Mouse (Mus musculus) liver, adult 2 months (tissue): ENCODE measurements around the gene Olfr125. TPM values are rescaled to one million over a fixed set of nuclear protein-coding genes. Genes with fewer than 3 reads are reported as not detected.

Experiments used
- DNase-seq: peaks from one replicate; pipeline ENCODE4 v3.0.0-alpha.2; 2011; ENCODE audit warnings: low read depth, low spot score; ENCODE audit errors: extremely low read depth
- H3K27ac ChIP-seq: fragments of 200-500 bp; replicated peaks from 2 replicates; pipeline ENCODE4 v1.5.1; 2012; ENCODE audit warnings: low read depth, mild to moderate bottlenecking, control low read depth, inconsistent platforms, low read length; ENCODE audit not compliant: insufficient read depth
- H3K27me3 ChIP-seq: fragments of 200-500 bp; 2 replicates; pipeline ENCODE4 v1.6.1; 2012; ENCODE audit warnings: mild to moderate bottlenecking, moderate library complexity, low read length, inconsistent platforms; ENCODE audit not compliant: control insufficient read depth, insufficient read depth
- H3K36me3 ChIP-seq: fragments of 200-500 bp; 2 replicates; pipeline ENCODE4 v1.6.1; 2012; ENCODE audit warnings: low read length, inconsistent platforms; ENCODE audit not compliant: control insufficient read depth, insufficient read depth
- H3K4me1 ChIP-seq: fragments of 200-500 bp; 2 replicates; pipeline ENCODE4 v1.6.1; 2011; ENCODE audit warnings: low read length; ENCODE audit not compliant: control insufficient read depth, insufficient read depth
- H3K4me3 ChIP-seq: fragments of 200-500 bp; 2 replicates; pipeline ENCODE4 v1.5.1; 2011; ENCODE audit warnings: low read depth, mild to moderate bottlenecking, control low read depth, low read length, moderate library complexity; ENCODE audit not compliant: insufficient read depth
- H3K79me2 ChIP-seq: fragments of 200-500 bp; 2 replicates; pipeline ENCODE4 v1.6.1; 2012; ENCODE audit warnings: inconsistent platforms, mild to moderate bottlenecking, low read length, moderate library complexity; ENCODE audit not compliant: control insufficient read depth, insufficient read depth
- H3K9ac ChIP-seq: fragments of 200-500 bp; 2 replicates; pipeline ENCODE4 v1.6.1; 2012; ENCODE audit warnings: low read depth, mild to moderate bottlenecking, control low read depth, inconsistent platforms, low read length
- CTCF ChIP-seq: fragments of 200-500 bp; IDR thresholded peaks from 2 replicates; pipeline ENCODE4 v1.5.1; 2011; ENCODE audit warnings: low read depth, low read length, control low read depth
- POLR2A ChIP-seq: fragments of 200-500 bp; IDR thresholded peaks from 2 replicates; pipeline ENCODE4 v1.6.1; 2011; ENCODE audit warnings: low read length, control low read depth; ENCODE audit not compliant: insufficient read depth; ENCODE audit errors: extremely low read depth
- WGBS: fragments of 180-500 bp; shearing (Covaris S2); methylation state at CpG from one replicate; pipeline ENCODE4 v1.1.7; 2018; 5-methylcytosine and 5-hydroxymethylcytosine counted together
- polyA plus RNA-seq: library from polyadenylated mRNA; depleted of rRNA; stranded (reverse); fragments of >200 nt; gene quantifications from 2 replicates; pipeline ENCODE4 v1.2.3, GENCODE M21; 2012; rRNA removed
- total RNA-seq: library from RNA; depleted of rRNA; stranded (reverse); fragments of >200 nt; gene quantifications from 2 replicates; pipeline ENCODE4 v1.2.3, GENCODE M21; 2014; rRNA removed

Gene Olfr125
- total and polyA plus RNA-seq, 2 experiments, result not detected

GRCm38 (mm10) chr17:37873830-37874229 is 41.1 kb downstream of the Olfr125 start:
- no peaks in the 10 kb centered on the region for H3K27me3 ChIP-seq
- no peaks in the 10 kb centered on the region for H3K4me1 ChIP-seq
- WGBS, result 73% methylated on average over 3 of the region's 3 CpGs
- TF ChIP-seq POLR2A (no peak), CTCF (no peak)
- H3K9ac ChIP-seq, result no peak overlapping the region
- no peak for DNase-seq
- no peak overlapping the region for H3K4me3 ChIP-seq
- no peaks in the 10 kb centered on the region for H3K79me2 ChIP-seq
- no peaks in the 10 kb centered on the region for H3K36me3 ChIP-seq
- no peak overlapping the region for H3K27ac ChIP-seq

Other genes with a start within 250 kb of the Olfr125 start
- gene Olfr114, start 240.2 kb upstream of the Olfr125 start, total RNA-seq, result not detected in 2 replicates
- gene Olfr114, start 240.2 kb upstream of the Olfr125 start, polyA plus RNA-seq, result not detected in 2 replicates
- not detected in 2 replicates for gene Olfr115, start 205.8 kb upstream of the Olfr125 start, total RNA-seq
- not detected in 2 replicates for gene Olfr115, start 205.8 kb upstream of the Olfr125 start, polyA plus RNA-seq
- gene Olfr116, start 205.8 kb upstream of the Olfr125 start, total RNA-seq, result not detected in 2 replicates
- gene Olfr116, start 205.8 kb upstream of the Olfr125 start, polyA plus RNA-seq, result not detected in 2 replicates
- not detected in 2 replicates for gene Olfr117, start 169.2 kb upstream of the Olfr125 start, total RNA-seq
- not detected in 2 replicates for gene Olfr117, start 169.2 kb upstream of the Olfr125 start, polyA plus RNA-seq
- gene Olfr118, start 166.0 kb upstream of the Olfr125 start, total RNA-seq, result not detected in 2 replicates
- not detected in 2 replicates for gene Olfr118, start 166.0 kb upstream of the Olfr125 start, polyA plus RNA-seq
- gene Olfr119, start 136.4 kb upstream of the Olfr125 start, total RNA-seq, result not detected in 2 replicates
- gene Olfr119, start 136.4 kb upstream of the Olfr125 start, polyA plus RNA-seq, result not detected in 2 replicates
- not detected in 2 replicates for gene Olfr120, start 111.1 kb upstream of the Olfr125 start, total RNA-seq
- not detected in 2 replicates for gene Olfr120, start 111.1 kb upstream of the Olfr125 start, polyA plus RNA-seq
- not detected in 2 replicates for gene Olfr121, start 84.1 kb upstream of the Olfr125 start, total RNA-seq
- gene Olfr121, start 84.1 kb upstream of the Olfr125 start, polyA plus RNA-seq, result not detected in 2 replicates
- not detected in 2 replicates for gene Olfr122, start 64.3 kb upstream of the Olfr125 start, total RNA-seq
- gene Olfr122, start 64.3 kb upstream of the Olfr125 start, polyA plus RNA-seq, result not detected in 2 replicates
- gene Olfr123, start 39.4 kb upstream of the Olfr125 start, total RNA-seq, result not detected in 2 replicates
- not detected in 2 replicates for gene Olfr123, start 39.4 kb upstream of the Olfr125 start, polyA plus RNA-seq
- gene Olfr124, start 33.1 kb upstream of the Olfr125 start, total RNA-seq, result not detected in 2 replicates
- not detected in 2 replicates for gene Olfr124, start 33.1 kb upstream of the Olfr125 start, polyA plus RNA-seq
- not detected in 2 replicates for gene Olfr126, start 14.5 kb downstream of the Olfr125 start, total RNA-seq
- not detected in 2 replicates for gene Olfr126, start 14.5 kb downstream of the Olfr125 start, polyA plus RNA-seq
- not detected in 2 replicates for gene Olfr127, start 67.5 kb downstream of the Olfr125 start, total RNA-seq
- gene Olfr127, start 67.5 kb downstream of the Olfr125 start, polyA plus RNA-seq, result not detected in 2 replicates
- gene Olfr128, start 87.6 kb downstream of the Olfr125 start, total RNA-seq, result not detected in 2 replicates
- gene Olfr128, start 87.6 kb downstream of the Olfr125 start, polyA plus RNA-seq, result not detected in 2 replicates
- not detected in 2 replicates for gene Olfr761, start 120.1 kb downstream of the Olfr125 start, total RNA-seq
- gene Olfr761, start 120.1 kb downstream of the Olfr125 start, polyA plus RNA-seq, result not detected in 2 replicates
- not detected in 2 replicates for gene Olfr129, start 227.1 kb downstream of the Olfr125 start, total RNA-seq
- not detected in 2 replicates for gene Olfr129, start 227.1 kb downstream of the Olfr125 start, polyA plus RNA-seq
- not detected in 2 replicates for gene Olfr130, start 231.0 kb downstream of the Olfr125 start, total RNA-seq
- gene Olfr130, start 231.0 kb downstream of the Olfr125 start, polyA plus RNA-seq, result not detected in 2 replicates